Mouse (Mus musculus) CH12.LX (cell line): ENCODE results near the gene Ppm1m.

Experiments used
- CTCF ChIP-seq, 2 experiments: IDR thresholded peaks in 1 of 2; conservative IDR thresholded peaks in 1 of 2; 2 replicates each; pipeline ENCODE4 v1.5.1; 2011 to 2012; ENCODE audit warnings: low read depth in 2 of 2, low read length in 2 of 2, improper control_type of control experiment in 1 of 2, inconsistent platforms in 1 of 2, mild to moderate bottlenecking in 1 of 2, moderate library complexity in 1 of 2
- ELF1 ChIP-seq: IDR thresholded peaks from 2 replicates; pipeline ENCODE4 v1.6.1; 2014; ENCODE audit warnings: low read depth, mild to moderate bottlenecking, inconsistent platforms, low read length, improper control_type of control experiment
- EP300 ChIP-seq: IDR thresholded peaks from 2 replicates; pipeline ENCODE4 v1.6.1; 2011; ENCODE audit warnings: low read length, improper control_type of control experiment
- ETS1 ChIP-seq: conservative IDR thresholded peaks from 2 replicates; pipeline ENCODE4 v1.6.1; 2012; ENCODE audit warnings: low read depth, mild to moderate bottlenecking, inconsistent platforms, low read length, improper control_type of control experiment, moderate library complexity
- GABPA ChIP-seq: IDR thresholded peaks from 2 replicates; pipeline ENCODE4 v1.6.1; 2012; ENCODE audit warnings: low read depth, low read length, improper control_type of control experiment, inconsistent platforms; ENCODE audit not compliant: insufficient replicate concordance
- MAFK ChIP-seq: IDR thresholded peaks from 2 replicates; pipeline ENCODE4 v1.6.1; 2011; ENCODE audit warnings: low read length, improper control_type of control experiment; ENCODE audit not compliant: insufficient replicate concordance
- NRF1 ChIP-seq: IDR thresholded peaks from 2 replicates; pipeline ENCODE4 v1.6.1; 2014; ENCODE audit warnings: low read depth, mild to moderate bottlenecking, inconsistent platforms, low read length, improper control_type of control experiment, moderate library complexity
- POLR2A ChIP-seq: IDR thresholded peaks from 2 replicates; pipeline ENCODE4 v1.6.1; 2011; ENCODE audit warnings: low read depth, mild to moderate bottlenecking, improper control_type of control experiment, low read length
- SIN3A ChIP-seq: IDR thresholded peaks from 2 replicates; pipeline ENCODE4 v1.6.1; 2012; ENCODE audit warnings: low read length, improper control_type of control experiment, inconsistent platforms
- UBTF ChIP-seq: IDR thresholded peaks from 2 replicates; pipeline ENCODE4 v1.6.1; 2012; ENCODE audit warnings: low read depth, mild to moderate bottlenecking, inconsistent platforms, low read length, improper control_type of control experiment, moderate library complexity
- USF2 ChIP-seq: conservative IDR thresholded peaks from 2 replicates; pipeline ENCODE4 v1.6.1; 2011; ENCODE audit warnings: low read depth, low read length, improper control_type of control experiment

GRCm38 (mm10) chr9:106171346-106172158 lies 28.0 kb downstream of the Ppm1m start:
- TF ChIP-seq CTCF (conservative IDR thresholded peaks at IDR 0.05 in 1 of 2, IDR thresholded peaks at IDR 0.05 in 1 of 2; ENCODE audit: low read depth in 2 of 2, low read length in 2 of 2) (no peak), SIN3A (peak; percentile 27; the same call in 1 of the 2 replicates), ETS1 (no peak), UBTF (no peak), MAFK (no peak), EP300 (no peak), ELF1 (no peak), POLR2A (no peak), USF2 (no peak), NRF1 (no peak), GABPA (no peak)
